Mouse (Mus musculus) urinary bladder, adult 18-20 months (tissue): ENCODE data around the gene Dnah7c.
"Not testable (repeated sequence)": the region's sequence is repeated elsewhere in the genome, so short reads cannot be mapped to it uniquely, and the experiment has no call there.

Experiments used
- DNase-seq, 2 experiments: peaks; one replicate each; pipeline ENCODE4 v3.0.0; 2022; ENCODE audit warnings: low spot score in 2 of 2, mixed read lengths in 2 of 2

The Dnah7c gene

DNA sequence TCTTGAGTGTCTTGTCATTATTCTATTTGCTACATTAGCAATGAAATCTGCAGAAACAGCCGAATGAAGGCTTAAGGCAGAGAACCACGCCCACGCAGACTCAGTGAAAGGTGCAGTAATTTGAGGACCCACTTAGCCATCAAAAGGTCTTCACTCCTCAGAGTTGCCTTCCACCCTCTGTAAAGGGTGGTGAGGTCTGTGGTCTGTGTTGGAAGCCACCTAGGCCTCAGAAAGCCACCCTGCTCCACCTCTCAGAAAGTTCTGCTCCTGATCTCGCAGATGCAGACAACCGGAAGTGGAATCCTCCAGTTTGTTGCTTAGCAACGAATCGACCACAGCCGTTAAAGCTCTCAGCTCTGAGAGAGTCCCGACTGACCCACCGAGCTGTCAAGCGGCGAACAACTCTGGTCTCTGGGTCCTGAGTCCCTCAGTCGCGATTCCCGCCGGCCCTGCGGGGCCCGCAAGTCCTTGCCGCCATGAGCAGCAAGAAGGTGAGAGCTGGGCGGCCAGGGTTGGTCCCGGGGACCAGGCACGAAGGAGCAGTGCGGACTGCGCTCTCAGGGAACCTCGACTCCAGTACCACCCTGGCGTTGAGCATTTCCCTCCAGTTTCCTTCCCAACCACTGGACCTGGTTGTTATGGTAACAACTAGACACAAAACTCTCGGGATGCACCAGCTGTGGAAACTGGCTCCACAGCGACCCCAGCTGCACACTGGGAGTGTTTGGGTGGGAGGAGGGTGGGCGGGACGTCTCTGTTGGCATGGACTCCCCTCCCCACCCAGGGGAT lies at the start of gene Dnah7c:
Gene Dnah7c (plus strand): TSS at position 456 of the 789 bp plus-strand sequence.
- DNase-seq, result no peak

GRCm38 (mm10) chr1:46380641-46381040 lies 44.8 kb upstream of the Dnah7c start:
- not testable (repeated sequence) for DNase-seq

- not testable (repeated sequence) for DNase-seq
Observed at GRCm38 (mm10) chr1:46394681-46395297, 30.6 kb upstream of the Dnah7c start.

- peak; percentile 18 to 57 for DNase-seq
Observed at GRCm38 (mm10) chr1:46408324-46409115, 16.9 kb upstream of the Dnah7c start.

GRCm38 (mm10) chr1:46414798-46415197 lies 10.6 kb upstream of the Dnah7c start:
- DNase-seq, result not testable (repeated sequence)

- DNase-seq, result not testable (repeated sequence)
Observed at GRCm38 (mm10) chr1:46416946-46417345, 8.4 kb upstream of the Dnah7c start.

- not testable (repeated sequence) for DNase-seq
Observed at GRCm38 (mm10) chr1:46418966-46419365, 6.4 kb upstream of the Dnah7c start.

DNA sequence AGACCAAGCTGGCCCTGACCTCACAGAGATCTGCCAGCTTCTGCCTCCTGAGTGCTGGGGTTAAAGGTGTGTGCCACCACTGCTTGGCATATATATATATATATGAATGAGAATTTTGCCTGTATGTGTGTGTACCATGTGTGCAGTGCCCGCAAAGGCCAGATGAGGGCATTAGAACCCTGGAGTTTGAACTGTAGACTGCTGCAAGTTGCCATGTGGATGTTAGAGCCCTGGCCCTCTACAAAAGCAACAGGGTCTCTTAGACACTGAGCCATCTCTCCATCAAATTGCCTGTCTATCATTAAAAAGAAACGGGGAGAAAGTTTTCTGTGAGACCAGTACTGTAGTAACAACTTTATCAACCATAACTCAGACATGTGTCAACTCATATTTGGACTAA lies 3.0 kb downstream of the Dnah7c start:
- DNase-seq, result no peak

- DNase-seq, result not testable (repeated sequence)
Observed at GRCm38 (mm10) chr1:46514671-46515070, 89.3 kb downstream of the Dnah7c start.

GRCm38 (mm10) chr1:46521032-46521431 lies 95.6 kb downstream of the Dnah7c start:
- DNase-seq, result no peak

DNA sequence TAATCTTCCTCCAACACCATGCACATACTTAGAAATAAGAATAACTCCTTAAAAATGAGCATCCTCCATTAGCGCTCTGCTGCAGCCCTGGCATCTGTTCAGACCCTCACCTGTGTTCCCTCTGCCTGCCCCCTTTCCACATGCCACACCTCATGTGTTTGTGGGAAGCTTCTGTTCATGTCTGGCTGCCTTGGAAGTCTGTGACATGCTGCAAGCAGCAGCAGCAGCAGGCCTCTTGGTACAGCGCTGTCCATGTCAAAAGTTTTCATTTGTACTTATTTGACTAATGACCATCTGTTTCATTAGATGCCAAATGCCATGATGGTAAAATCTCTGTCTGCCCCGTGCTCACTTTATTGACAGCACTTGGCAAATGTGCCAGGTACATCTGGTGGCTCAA lies 101.1 kb downstream of the Dnah7c start:
- not testable (repeated sequence) for DNase-seq

- DNase-seq, result no peak
Observed at GRCm38 (mm10) chr1:46544812-46545421, 119.5 kb downstream of the Dnah7c start.

DNA sequence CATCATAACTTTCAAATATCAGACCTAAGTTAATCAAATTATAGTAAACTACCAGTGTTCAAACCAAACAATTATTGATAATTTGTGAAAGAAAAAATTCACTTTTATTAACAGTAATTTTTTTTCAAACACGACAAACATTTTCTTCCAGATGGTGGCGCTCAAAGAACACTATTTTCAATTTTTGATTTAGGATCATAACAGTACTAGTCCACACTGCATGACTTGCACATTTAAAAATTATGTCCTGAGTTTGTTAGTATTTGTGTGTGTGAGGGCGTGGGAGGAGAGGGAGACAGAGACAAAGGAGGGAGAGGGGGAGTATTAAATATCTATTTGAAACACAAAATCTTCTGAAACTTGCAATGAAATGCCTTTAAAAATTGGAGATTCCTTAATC lies 155.0 kb downstream of the Dnah7c start:
- no peak for DNase-seq

DNA sequence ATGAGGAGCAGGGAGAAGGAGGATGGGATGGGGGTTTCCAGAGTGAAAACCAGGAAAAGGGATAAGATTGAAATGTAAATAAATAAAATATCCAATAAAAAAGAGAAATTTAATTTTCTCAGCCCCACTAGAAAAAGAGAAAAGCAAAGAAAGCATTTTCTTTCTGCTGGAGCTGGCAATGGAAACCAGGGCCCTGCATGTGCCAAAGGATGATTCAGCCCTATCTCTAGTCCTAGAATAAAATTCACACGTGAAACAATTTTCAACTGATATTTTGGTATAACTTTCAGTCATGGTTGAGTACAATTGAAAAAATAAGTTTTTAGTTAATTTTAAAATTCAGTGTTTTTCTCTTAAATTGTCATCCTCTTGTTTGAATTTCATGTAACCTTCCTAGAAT lies 168.4 kb downstream of the Dnah7c start:
- DNase-seq, result not testable (repeated sequence)

DNA sequence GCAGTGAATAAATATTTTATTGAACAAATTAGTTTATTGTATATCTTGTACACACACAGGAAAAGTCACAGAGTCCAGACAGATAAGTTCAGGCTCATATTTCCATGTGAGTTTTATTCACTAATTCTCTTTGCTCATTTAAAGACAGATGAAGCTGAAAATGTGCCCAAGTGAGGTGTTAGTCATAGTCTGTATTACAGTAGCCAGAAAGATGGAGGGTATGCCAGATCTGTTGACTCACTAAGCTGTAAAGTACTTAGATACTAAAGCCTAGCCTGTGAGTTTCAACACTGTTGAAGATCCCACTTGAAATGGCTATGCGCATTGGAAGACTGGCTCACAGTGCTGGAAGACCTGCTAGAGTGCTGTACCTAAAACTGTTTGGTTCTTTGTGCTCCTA lies 171.0 kb downstream of the Dnah7c start:
- DNase-seq, result not testable (repeated sequence)

GRCm38 (mm10) chr1:46620331-46620730 lies 194.9 kb downstream of the Dnah7c start:
- DNase-seq, result no peak

DNA sequence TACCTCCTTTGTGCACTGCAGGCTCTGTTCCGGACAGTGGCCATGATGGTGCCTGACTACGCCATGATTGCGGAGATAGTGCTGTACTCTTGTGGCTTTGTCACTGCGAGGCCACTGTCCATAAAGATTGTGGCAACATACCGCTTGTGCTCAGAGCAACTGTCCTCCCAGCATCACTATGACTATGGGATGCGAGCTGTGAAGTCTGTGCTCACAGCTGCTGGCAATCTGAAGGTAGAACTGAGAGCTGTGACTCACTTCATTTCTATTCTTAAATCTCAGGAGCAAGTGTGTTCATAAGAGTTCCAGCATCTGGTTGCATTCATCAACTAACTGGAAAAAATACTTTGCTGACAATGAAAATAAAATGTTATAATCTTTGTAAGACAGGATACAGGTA lies 200.5 kb downstream of the Dnah7c start:
- DNase-seq, result not testable (repeated sequence)

DNA sequence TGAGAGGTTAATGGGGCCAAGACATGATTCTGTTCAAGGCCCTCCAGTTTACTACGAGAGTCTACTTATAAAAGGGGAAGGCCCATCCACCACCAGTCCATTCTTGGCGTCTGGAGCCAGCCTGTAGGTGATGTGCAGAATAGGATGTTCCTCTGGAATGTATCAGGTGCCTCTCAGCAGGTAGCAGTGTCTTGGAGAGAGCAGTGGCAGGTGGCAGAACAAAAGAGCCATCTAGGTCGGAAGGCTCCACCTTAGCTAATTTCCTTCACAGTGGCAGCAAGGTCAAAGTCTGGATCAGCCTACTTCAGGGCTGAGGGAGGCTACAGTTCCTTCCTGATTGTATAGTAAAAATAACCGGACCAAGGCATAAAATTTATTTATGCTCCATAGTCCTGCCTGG lies 224.4 kb downstream of the Dnah7c start:
- DNase-seq, result not testable (repeated sequence)

DNA sequence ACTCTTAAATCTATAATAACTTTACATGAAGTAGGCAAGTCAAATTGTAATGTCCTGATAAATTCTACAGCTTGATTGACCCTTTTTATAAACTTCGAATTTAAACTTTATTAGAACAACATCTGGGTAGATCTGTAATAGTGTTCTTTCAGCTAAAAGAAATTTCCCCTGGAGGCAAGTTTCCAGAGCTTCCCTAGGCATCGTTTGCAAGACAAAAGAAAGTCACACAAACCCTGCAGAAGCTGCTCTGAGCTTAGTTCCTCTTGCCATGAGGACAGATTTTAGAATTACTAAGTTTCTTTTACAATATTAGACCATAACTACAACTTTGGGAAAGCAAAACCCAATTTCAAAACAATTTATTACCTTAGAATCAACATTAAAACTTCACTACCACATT lies 227.3 kb downstream of the Dnah7c start:
- DNase-seq, result not testable (repeated sequence)

DNA sequence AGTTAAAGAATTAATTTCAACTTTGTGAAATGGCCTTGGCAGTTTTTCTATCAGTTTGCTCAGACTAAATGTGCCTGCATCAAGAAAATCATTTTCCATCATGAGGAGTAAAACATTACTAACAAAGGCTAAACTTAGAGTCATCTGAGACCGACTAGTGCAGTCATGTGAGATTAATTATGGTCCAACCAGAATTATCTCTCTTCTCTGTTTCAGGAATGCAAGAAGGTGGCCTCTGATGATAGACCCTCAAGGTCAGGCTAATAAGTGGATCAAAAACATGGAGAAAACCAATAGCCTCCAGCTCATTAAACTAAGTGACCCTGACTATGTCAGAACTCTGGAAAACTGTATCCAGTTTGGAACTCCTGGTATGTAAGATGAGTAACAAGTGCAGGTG lies 299.4 kb downstream of the Dnah7c start:
- not testable (repeated sequence) for DNase-seq

- no peak for DNase-seq
Observed at GRCm38 (mm10) chr1:46725266-46725665, 299.9 kb downstream of the Dnah7c start.

- not testable (repeated sequence) for DNase-seq
Observed at GRCm38 (mm10) chr1:46725719-46726118, 300.3 kb downstream of the Dnah7c start.
